Mouse (Mus musculus): ENCODE data around the gene Klhl22. TPM values are rescaled to one million over a fixed set of nuclear protein-coding genes. Genes with fewer than 3 reads are reported as not detected.

Gene Klhl22
- polyA plus RNA-seq, 2 experiments from 2014 or later, result 11.8 to 16.3 TPM

DNA sequence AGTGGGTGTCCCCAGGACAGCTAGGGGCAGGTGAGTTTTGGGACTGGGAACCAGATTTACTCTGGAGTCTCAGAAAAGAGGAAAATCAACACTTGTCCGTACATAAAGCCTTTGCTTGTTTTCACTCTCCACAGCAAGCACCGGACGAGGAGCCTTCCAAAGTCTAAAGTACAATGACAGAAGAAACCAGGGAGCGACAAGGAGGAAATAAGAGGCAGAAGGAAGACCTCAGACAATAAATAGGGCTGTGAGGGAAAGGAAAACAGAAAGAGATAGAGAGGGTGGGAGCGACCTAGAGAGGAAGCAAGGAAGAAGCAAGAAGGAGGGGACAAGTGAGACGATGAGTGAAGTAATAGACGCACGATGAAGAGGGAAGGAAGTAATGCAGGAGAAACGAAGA is 516 bp upstream of the Klhl22 start:
- no peak for ATAC-seq

DNA sequence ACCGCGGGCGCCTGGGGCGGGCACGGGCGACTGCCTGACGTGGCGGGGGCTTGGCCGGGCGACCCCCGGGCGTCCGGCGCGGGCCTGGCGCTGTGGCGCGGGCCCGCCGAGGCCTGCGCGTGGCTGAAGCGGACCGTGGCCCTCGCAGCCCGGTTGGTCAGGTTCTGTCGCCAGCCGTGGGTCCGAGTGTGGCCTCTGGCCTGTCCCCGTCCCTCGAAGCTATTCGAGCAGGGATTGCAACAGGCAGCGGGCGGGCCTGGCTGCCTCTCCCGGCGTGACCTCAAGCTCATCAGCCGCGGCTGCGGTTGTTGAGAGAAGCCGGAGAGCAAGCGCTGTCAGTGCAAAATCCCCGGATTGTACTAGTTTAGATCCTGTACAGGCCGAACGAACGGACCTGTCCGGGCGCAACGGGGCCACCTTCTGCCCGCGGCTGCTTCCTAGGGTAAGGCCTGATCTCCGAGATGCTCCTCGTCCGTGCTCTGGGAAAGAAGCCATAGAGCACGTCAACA is 449 bp downstream of the Klhl22 start:
- ATAC-seq, result peak; percentile 29

DNA sequence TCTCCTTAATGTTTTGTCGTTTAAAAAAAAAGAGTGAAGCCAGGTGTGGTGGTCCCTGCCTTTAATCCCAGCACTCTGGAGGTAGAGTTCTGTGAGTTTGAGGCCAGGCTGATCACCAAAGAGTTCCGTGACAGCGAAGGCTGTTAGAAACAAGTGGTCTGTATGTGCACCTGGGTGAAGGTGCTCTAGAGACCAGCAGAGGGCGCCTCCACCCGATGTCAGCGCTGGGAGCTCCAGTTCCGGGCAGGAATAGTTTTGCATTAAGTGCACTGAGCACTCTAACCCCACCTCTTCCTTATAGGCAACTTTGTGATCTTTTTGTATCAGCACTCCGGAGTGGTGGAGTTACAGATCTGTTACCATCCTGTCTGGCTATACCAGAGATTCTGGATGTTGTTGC is 1.2 kb downstream of the Klhl22 start:
- no peak for ATAC-seq

DNA sequence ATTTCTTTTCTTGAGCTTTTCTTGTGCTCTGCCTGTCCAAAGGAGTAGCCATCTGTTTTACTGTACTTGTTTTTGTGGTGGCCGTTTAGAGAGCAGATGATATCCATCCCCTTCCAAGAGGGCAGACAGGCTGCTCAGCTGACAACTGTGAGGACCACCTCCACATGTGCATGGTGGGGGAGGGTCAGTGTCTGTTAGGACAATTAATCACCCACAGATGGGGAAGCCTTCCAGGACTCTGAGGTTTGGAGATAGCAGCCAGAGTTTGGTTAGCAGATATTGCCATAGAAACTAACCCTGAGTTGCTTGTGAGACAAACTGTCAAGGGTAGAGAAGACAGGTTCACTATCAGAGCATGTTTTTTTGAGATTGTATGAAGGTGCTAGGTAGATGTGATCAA is 1.7 kb downstream of the Klhl22 start:
- ATAC-seq, result no peak

DNA sequence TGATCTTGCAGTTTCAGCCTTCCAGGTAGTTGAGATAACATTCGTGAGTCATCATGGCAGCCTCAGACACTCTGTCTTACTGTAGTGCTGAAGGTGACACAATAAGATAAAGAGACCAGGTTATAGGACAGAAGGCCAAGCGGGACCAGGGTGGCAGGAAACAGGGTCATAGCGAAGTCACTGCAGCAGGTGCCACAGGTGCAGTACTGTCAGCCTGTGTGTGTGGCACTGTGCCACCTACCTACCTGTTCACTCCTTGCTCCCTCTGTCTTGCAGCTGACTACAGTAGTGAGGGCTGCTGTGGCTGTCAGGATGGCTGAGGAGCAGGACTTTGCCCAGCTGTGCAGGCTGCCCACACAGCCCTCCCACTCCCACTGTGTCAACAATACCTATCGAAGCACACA is 4.7 kb downstream of the Klhl22 start:
- no peak for ATAC-seq

DNA sequence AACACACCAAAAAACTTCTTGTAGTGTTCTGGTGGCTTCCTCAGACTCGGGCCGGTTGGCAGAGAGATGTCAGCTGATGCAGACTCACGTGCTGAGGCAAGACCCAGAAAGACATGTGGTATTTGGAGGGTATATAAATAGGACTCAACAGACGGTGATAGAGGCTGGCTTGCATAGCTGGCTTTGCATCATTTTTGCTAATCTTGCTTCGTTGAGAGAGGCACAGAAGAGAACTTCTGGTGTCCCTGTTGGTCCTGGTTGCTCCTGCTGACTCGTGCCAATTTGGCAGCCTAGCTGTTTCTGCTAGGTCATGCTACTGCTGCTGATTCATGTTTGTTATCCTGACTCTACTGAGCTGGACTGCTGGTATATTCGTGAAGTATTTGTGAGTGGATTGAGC is 9.4 kb downstream of the Klhl22 start:
- ATAC-seq, result no peak

DNA sequence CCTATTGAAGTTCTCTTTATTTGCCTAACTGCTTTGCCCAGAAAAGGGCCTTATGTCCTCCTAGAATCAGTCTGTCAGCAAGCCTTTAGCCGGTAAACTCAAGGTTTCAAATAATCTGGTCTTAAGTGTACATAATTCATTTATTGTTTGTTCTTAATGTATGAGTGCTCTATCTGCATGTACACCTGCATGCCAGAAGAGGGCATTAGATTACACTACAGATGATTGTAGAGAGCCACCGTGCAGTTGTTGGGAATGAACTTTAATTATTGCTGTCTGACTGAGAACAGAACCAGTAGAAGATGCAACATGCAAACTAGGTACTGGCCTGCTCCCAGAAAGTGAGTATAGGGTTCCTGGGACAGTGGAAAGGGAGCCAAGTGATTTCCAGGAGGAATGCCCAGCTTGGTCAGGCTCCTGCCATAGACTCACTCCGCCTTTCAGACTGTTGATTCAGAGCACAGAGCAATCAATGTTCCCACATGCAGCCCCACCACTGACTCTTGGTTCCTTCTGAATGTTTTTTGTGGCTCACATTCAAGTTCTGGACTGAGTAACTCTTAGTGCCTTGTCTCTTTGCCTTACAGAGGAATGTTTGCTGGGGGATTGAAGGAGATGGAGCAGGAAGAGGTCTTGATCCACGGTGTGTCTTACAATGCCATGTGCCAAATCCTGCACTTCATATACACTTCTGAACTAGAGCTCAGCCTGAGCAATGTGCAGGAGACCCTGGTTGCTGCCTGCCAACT is 11.9 kb downstream of the Klhl22 start:
- no peak for ATAC-seq

DNA sequence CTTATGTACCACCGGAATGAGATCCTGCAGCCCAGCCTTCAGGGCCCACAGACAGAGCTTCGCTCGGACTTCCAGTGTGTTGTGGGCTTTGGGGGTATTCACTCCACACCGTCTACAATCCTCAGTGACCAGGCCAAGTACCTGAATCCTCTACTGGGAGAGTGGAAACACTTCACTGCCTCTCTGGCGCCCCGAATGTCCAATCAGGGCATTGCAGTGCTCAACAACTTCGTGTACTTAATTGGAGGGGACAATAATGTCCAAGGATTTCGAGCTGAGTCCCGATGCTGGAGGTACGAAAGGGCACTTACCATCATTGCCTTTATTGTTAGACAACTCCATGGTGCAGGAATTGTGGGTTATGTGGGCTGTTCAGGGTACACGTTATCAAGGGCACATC is 17.4 kb downstream of the Klhl22 start:
- no peak for ATAC-seq

DNA sequence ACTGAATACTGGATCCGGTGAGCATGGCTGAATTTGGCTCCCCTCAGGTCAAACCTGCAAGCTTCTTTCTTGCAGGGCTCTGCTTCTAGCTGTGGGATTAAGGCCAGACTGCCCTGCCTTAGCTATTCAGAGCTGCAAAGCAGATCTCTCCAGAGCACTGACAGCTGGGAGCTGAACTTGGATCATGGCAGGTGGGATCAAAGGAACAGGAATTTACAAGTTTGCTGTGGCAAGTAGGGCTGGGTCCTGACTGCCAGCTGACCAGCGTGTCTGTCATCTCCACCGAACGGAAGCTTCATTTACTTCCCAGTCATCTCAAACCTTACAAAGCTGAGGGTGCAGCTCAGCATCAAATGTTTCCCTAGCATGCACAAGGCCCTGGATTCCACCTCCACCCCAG is 18.8 kb downstream of the Klhl22 start:
- no peak for ATAC-seq

DNA sequence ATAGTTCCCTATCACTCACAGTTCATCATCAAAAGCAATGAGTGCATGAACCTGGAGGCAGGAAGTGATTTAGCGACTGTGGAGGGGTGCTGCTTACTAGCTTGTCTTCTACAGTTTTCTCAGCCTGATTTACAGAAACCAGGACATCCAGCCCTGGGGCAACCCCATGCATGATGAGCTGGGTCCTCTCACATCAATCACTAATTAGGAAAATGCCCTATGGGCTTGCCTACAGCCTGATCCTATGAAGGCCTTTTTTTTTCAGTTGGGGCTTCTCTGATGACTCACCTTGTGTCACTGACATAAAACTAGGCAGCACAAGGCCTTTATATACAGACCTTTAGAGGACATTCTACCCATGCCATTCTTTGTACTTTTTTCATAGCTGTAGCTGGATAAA is 20.3 kb downstream of the Klhl22 start:
- no peak for ATAC-seq

DNA sequence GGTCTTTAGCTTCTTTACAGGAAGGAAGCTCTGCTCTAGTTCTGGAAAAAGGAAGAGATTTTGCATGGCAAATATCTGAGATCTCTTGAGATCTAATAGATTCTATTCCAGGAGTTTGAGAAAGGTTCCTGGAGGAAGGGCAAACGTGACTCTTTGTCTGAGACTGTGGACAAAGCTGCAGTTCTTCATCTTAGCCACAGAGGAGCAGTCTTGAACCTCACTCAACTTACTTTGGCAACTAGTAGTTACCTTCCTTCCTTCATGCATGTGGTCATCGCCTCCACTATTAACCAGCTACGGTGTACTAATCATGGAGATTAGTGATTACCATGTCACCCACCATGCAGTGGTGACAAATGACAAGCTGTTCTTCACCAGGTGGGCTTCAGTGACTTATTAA is 25.9 kb downstream of the Klhl22 start:
- no peak for ATAC-seq

DNA sequence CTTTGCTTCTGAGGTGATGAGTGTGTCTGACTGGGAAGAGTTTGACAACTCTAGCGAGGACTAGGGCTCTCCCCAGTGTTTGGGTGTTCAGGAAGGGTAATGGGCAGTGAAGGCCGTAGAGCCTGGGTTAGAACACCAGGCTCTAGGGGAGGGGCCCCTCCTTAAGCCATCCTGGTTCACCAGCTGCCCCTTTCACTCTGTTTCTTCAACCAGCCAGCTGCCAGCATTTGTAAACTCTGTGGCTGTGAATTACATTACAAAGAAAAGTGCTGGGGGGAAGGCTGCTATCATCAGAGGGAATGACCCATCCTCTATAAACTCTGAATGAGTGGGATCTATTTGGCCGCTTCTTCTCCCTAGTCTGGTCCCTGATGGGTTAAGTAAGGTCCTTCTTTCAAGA is 33.3 kb downstream of the Klhl22 start:
- ATAC-seq, result no peak

DNA sequence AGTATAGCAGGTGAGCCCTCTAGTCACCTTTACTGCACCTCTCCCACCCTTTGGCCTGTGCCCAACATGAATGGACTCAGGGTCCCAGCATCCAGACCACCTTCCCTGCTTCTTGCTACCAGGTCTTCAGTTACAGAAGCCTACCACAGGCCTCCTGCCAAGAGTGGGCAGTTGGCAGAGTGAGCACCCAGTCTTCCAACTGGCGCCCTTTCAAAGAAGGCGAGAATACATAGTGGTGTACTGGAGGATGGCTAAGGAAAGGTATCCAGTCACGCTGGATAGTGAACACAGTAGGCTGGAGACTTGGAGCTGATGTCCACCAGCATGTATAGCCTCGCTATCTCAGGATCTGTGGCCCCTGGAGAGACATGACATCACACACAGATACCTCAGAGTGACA is 34.6 kb downstream of the Klhl22 start:
- ATAC-seq, result no peak

DNA sequence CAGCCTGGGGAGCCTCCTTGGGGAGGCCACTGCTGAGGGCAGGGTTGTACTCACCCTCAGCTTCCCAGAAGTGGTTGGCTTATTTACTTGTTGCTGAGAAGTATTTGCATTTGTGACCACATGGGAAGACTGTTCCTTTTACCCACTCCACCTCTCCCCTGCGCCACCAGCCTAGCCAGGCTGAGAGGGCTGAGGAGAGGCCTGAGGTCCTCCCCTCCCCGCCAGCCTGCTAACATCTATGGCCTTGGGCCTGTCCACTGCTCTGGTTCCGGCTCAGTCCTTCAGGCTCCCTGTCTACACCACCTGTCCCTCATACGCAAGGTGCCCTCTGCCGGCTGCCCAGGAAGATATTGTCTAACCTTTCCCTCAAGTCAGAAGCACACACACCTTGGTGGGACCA is 36.2 kb downstream of the Klhl22 start:
- ATAC-seq, result no peak

DNA sequence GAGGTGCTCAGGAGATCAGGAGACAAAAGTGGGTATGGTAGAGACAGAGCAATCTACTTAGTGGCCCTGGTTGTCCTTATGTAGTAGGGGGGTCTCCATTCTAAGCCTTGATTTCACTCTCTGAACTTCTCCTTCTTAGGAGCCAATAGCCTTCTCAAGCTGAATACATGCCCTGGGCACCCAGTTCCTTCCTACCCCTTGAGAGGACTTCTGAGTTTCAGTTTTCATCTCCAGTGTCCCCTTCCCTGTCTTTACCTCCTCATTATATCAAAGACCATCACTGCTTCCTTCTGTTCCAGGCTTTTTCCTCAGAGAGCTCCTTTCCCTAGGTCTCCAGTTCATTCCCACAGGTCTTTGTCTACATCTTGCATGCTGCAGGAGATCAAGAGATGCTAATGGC is 37.1 kb downstream of the Klhl22 start:
- ATAC-seq, result no peak

DNA sequence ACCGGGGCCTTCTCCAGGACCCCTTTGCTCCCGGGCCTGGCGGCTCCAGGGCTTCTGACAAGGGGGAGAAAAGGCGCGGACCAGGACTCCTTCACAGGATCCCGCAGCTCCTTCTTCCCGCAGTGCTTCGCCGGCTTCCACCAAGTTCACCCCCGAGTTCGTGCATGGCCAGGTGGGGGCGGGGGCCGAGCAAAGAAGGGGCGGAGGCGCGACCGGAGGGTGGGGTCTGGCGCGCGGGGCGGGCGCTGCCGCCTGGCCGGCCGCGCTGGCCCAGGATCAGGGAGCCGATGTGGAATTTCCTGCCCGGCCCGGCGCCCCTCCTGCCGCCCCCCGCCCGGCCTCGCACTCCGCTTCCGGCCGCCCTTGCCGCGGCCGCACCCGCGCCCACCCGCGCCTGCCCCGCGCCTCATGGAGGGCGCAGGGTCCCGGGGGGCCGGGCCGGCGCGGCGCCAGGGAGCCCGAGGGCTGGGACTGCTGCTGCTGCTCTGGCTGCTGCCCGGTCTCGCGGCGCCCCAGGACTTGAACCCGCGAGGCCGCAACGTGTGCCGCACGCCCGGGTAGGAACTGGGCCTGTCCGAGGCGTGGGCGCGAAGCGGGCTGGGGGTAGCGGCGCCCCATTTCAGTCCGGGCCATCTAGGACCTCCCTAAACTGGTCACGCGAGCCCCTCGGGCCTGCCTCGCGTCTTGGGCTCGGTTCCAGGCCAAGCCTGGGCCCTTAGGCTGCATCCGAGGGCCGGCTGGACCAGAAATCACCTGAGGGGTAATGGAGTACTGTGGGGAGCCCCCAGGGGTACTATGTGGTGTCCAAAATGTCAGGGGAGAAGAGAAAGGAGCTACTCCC is 37.8 kb downstream of the Klhl22 start, which contains the start of gene Scarf2:
Scarf2 (plus strand) TSS at position 312 of the 841 bp plus-strand sequence.
- ATAC-seq, result no peak

DNA sequence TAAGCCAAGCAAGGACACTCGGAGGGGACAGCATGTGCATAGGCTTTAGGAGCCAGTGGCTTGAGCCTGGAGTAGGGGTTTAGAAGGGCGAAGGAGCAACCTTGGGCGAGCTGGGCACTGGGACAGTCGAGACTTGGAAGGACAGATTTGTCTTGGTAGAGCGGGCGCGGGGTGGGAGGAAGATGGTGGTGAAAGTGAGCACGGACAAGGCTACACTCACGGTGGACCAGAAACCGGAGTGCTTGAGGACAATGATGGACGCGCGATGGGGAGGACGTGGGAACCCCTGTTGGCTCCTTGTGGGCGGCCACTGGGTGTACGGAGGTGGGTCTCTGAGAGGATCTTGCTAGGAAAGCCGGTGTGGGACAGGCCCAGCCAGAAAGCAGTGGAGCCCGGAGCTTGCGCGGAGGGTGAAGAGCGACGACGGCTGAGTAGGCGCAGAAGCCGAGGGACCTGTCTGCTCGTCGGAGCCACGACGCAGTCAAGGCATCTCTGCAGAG is 38.4 kb downstream of the Klhl22 start:
- ATAC-seq, result no peak

DNA sequence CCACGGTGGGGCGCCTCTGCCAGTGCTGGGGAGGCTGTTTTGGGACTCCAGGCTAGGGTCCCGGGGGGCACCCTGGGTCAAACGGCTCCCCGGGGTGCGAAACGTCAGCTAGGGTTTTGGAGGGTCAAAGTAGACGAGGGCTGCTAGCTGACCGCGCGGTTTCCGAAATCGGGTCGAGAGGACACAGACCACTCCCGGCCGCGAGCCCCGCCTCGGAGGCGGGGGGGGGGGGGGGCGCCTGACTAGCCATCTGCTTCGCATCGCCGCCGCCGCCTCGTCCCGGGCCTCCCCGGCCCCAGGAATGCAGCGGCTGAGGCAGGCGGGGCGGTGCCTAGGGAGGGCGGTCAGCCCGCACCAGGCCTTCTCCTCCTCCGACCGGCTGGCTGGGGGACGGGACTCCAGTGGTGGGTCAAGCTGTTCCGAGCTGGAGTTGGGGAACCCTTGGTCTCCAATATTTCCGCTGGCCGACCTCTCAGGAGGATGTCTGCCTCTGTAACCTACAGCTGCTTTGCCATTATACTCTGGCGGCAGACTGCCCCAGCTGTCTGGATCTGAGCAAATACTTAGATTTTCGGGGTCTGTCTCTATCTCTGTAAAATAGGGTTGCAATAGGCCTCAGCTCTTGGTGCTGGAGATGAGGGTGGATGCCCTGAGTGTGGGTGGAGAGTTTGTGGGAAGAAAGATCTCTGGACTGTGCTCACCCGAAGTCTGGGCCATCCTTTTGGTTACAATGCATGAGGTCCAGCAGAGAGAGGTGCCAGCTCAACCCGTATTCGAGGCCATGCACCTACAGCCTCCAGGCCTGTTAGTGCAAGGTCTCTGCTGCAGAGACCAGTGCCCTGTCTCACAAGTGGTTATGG is 39.1 kb downstream of the Klhl22 start:
- ATAC-seq, result no peak

DNA sequence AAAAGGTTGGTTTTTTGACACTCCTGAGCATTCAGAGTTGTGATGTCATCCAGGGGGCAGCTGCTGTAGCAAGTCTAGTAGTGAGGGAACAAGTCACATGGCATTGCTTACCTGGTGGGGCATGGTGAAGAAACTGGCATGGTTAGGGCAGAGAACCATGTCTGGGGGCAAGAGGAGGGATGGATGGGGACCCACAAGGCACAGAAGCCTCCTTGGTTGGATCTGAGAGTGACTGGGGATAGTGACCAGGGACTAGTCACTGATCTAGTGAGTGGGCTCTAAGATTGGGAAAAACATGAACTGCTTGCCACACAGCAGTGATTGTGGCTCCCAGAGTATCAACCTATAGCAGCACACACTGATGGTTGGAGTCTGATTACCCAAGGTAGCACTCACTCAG is 40.2 kb downstream of the Klhl22 start:
- no peak for ATAC-seq

DNA sequence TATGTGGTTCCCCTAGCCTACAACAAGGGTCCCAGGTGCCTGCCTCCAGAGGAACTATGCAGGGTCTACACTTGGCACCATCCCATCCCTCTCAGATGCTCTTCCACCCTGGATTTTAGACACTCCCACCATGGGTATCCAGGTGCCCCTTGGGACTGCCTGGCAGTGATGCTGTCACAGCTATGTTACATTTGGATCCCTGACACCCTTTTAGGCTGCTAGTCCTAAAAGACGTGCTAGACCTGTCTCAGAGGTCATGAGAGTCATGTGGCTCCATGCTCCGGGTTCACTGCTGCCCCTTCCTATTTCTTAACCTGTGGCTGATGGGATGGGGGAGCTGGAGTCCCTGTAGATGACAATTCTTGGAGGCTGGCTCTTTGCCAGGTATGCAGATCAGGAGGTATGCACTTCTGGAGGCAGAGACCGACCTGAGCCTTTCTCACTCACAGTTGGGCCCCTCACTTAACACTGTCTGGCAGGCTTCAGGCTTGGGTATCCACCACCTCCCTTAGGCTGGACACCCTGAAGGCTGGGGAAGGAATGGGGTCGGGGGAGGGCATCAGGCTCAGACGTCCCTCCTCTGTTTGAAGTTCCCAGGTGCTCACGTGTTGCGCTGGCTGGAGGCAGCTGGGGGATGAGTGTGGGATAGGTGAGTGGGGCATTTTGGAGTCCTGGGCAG is 42.5 kb downstream of the Klhl22 start:
- ATAC-seq, result no peak

DNA sequence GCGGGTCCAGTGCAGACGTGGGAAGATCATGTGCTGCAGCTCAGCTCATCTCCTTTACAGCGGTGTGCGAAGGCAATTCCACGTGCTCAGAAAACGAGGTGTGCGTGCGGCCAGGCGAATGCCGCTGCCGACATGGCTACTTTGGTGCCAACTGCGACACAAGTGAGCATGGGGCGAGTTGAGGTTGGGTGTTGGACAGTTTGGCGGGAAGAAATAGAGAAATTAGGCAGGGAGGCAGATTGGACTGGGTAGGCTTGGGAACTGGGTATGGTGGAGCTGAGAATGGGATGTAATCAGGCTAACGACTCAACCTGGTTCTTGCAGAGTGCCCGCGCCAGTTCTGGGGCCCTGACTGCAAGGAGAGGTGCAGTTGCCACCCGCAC is 43.0 kb downstream of the Klhl22 start:
- ATAC-seq, result no peak

Data from activated CD4-positive, CD25-positive, alpha-beta regulatory T cell, adult 4 months (primary cell).